Mouse (Mus musculus) kidney, adult 2 months (tissue): ENCODE data around the gene Fam120a. TPM values are rescaled to one million over a fixed set of nuclear protein-coding genes. Genes with fewer than 3 reads are reported as not detected.

ENCODE experiments used
- DNase-seq: peaks from one replicate; pipeline ENCODE4 v3.0.0; 2021
- H3K27ac ChIP-seq: fragments of 200-500 bp; 2 replicates; pipeline ENCODE4 v1.5.1; 2012; ENCODE audit warnings: low read depth, low read length, control low read depth, inconsistent platforms; ENCODE audit not compliant: insufficient read depth
- H3K27me3 ChIP-seq: fragments of 200-500 bp; replicated peaks from 2 replicates; pipeline ENCODE4 v1.6.1; 2012; ENCODE audit warnings: mild to moderate bottlenecking, moderate library complexity, low read length, inconsistent platforms; ENCODE audit not compliant: control insufficient read depth, insufficient read depth
- H3K36me3 ChIP-seq: fragments of 200-500 bp; 2 replicates; pipeline ENCODE4 v1.6.1; 2012; ENCODE audit warnings: mild to moderate bottlenecking, moderate library complexity, low read length, inconsistent platforms; ENCODE audit not compliant: control insufficient read depth, insufficient read depth
- H3K4me1 ChIP-seq: fragments of 200-500 bp; 2 replicates; pipeline ENCODE4 v1.6.1; 2011; ENCODE audit warnings: low read length; ENCODE audit not compliant: control insufficient read depth, insufficient read depth
- H3K4me3 ChIP-seq: fragments of 200-500 bp; 2 replicates; pipeline ENCODE4 v1.5.1; 2011; ENCODE audit warnings: mild to moderate bottlenecking, low read depth, low read length, control low read depth; ENCODE audit not compliant: insufficient read depth
- CTCF ChIP-seq: fragments of 200-500 bp; conservative IDR thresholded peaks from 2 replicates; pipeline ENCODE4 v1.5.1; 2011; ENCODE audit warnings: low read depth, mild to moderate bottlenecking, control low read depth, low read length, moderate library complexity, mixed read lengths; ENCODE audit not compliant: insufficient read depth, insufficient read length
- POLR2A ChIP-seq: fragments of 200-500 bp; IDR thresholded peaks from one replicate; pipeline ENCODE4 v1.6.1; 2011; ENCODE audit warnings: low read depth, low read length, control low read depth
- WGBS: fragments of 180-500 bp; shearing (Covaris S2); methylation state at CpG from one replicate; pipeline ENCODE4 v1.1.7; 2018; 5-methylcytosine and 5-hydroxymethylcytosine counted together
- polyA plus RNA-seq: library from polyadenylated mRNA; depleted of rRNA; stranded (reverse); fragments of >200 nt; gene quantifications from 2 replicates; pipeline ENCODE4 v1.2.3, GENCODE M21; 2012

The Fam120a gene
- polyA plus RNA-seq, 1 experiment = 67.8 TPM

DNA sequence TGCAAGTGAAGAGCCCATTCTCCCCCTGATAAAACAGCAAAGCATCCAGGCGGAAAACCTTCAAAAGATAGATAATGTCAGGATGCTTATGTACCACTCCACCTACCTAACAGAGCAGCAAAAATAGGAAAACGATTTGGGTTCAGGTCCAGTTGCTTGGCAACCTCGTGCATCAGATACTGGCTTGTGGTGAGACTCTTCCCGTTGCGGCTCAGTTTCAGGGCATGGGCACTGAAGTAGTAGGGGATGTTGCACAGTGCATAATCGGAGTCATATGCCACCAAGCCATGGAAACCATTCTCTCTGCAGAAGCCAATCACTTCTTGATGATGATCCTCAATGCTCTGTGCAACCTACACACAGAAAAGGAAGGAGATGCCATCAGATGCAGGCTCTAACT lies 18.9 kb downstream of the Fam120a start:
- Histone ChIP-seq H3K4me3 (no peak overlapping the region), H3K27me3 (no peaks in the 10 kb centered on the region), H3K4me1 (no peaks in the 10 kb centered on the region; the same call in 1 of the 2 replicates), H3K27ac (no peak overlapping the region), H3K36me3 (peaks cover 4% of the 10 kb centered on the region)
- WGBS = 82% methylated on average over 6 of the region's 6 CpGs
- no peak for TF ChIP-seq POLR2A
- no peak for TF ChIP-seq CTCF
- DNase-seq = no peak

DNA sequence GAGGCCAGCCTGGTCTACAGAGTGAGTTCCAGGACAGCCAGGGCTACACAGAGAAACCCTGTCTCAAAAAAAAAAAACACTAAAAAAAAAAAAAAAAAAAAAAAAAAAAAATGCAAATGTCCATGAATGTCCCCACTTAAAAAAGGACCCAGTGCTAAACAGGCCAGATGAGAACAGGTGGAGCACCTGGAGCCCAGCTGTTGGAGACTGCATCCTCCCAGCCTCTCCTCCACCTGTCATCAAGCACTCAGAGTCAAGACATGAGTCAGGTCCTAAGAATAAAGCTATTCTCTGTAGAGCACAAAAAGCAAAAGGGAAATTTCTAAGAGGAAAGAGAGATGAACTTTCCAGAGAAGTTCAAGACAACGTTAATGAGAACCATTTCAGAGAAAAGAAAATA lies 23.2 kb downstream of the Fam120a start:
- TF ChIP-seq CTCF = no peak
- TF ChIP-seq POLR2A = no peak
- H3K27ac ChIP-seq = no peak overlapping the region
- no peak overlapping the region for H3K4me3 ChIP-seq
- peaks cover 4% of the 10 kb centered on the region for H3K36me3 ChIP-seq
- H3K27me3 ChIP-seq = no peaks in the 10 kb centered on the region
- no peak for DNase-seq
- WGBS = 46% methylated on average over 1 of the region's 1 CpGs
- no peaks in the 10 kb centered on the region; the same call in 1 of the 2 replicates for H3K4me1 ChIP-seq

DNA sequence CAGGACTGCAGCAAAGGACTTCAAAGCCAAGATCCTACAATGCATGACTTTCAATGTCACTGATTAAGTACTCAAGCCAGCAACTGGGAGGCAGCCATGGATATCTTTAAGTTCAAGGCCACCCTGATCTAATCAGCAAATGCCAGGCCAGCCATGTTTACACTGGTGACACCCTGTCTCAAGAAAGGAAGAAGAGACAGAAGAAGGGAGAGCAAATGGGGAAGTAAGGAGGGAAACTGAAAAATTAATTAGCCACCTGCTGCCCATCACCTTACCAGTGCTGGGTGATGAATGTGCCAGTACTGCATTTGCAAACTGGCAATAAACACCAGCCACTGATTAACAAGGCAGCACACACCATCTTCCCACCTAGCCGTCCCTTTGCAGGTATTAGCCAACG lies 25.3 kb downstream of the Fam120a start:
- no peak for DNase-seq
- no peaks in the 10 kb centered on the region; the same call in 1 of the 2 replicates for H3K36me3 ChIP-seq

DNA sequence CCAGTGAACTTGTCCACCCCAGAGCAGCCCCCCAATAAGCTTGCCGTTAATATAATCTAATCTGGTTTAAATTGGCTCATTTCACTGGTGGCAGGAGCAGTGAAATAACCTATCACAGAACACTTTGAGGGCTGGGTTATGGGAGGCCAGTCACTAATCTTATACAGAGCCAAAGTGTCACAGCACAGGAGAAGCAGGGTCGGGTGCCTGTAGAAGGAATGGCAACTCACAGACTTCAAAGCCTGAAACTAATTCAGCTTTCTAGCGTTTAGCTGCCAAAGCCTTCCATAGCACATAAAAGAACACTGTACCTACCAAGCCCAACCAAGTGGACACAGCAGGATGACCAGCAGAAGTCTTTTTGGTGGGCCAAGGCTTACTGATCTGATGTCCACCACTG lies 26.0 kb downstream of the Fam120a start:
- no peak overlapping the region for H3K27ac ChIP-seq
- TF ChIP-seq POLR2A (no peak), CTCF (no peak)
- H3K27me3 ChIP-seq = no peaks in the 10 kb centered on the region
- H3K36me3 ChIP-seq = no peaks in the 10 kb centered on the region; the same call in 1 of the 2 replicates
- DNase-seq = no peak
- no peaks in the 10 kb centered on the region; the same call in 1 of the 2 replicates for H3K4me1 ChIP-seq
- H3K4me3 ChIP-seq = no peak overlapping the region
- WGBS = 45% methylated on average over 3 of the region's 3 CpGs

More for the DNA sequence above, 25.3 kb downstream of the Fam120a start:
- TF ChIP-seq CTCF (no peak), POLR2A (no peak)
- H3K4me3 ChIP-seq = no peak overlapping the region
- H3K27ac ChIP-seq = no peak overlapping the region
- H3K4me1 ChIP-seq = no peaks in the 10 kb centered on the region; the same call in 1 of the 2 replicates
- WGBS = 51% methylated on average over 2 of the region's 2 CpGs
- H3K27me3 ChIP-seq = no peaks in the 10 kb centered on the region

DNA sequence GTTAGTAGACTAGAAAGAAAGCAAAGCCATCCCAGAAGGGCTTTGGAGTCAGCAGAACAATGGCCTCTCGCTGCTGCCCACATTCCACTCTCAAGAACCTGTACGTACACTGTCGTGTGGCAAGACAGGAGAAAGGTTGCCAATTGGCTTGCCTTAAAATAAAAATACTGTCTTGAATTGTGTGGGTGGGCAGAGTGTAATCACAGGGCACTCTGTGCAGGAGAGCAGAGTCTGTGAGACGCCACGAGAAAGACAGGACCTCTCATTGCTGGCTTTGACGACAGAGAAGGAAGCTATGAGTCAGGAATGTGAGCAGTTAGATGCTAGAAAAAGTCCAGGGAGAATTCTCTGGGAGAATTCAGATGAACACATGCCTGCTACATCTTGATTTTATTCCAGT lies 33.2 kb downstream of the Fam120a start:
- H3K27ac ChIP-seq = no peak overlapping the region
- DNase-seq = no peak
- no peaks in the 10 kb centered on the region for H3K27me3 ChIP-seq
- TF ChIP-seq POLR2A (no peak), CTCF (no peak)
- no peak overlapping the region for H3K4me3 ChIP-seq
- WGBS = 52% methylated on average over 6 of the region's 6 CpGs
- H3K4me1 ChIP-seq = no peaks in the 10 kb centered on the region
- no peaks in the 10 kb centered on the region for H3K36me3 ChIP-seq

DNA sequence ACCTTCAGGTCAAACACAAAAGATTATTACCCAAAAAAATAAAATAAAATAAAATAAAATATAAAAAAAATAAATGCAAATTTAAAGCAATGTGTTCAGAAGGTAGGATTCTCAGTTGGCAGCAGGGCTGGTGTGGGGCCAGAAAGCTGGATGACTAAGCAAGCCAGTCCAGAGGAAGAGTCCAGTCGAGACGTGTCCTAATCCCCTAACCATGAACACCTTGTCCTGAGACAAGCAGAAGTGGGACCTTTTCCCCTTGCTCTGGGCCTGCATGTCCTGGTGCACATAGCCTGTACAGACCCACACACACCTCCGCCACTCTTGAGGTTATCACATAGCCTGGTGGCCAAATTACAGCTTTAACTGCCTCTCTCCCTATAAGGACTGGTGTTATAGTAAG lies 35.1 kb downstream of the Fam120a start:
- 79% methylated on average over 3 of the region's 3 CpGs for WGBS
- Histone ChIP-seq H3K27me3 (no peaks in the 10 kb centered on the region), H3K4me1 (no peaks in the 10 kb centered on the region), H3K4me3 (no peak overlapping the region), H3K27ac (no peak overlapping the region), H3K36me3 (no peaks in the 10 kb centered on the region)
- TF ChIP-seq POLR2A (no peak), CTCF (no peak)
- peak; percentile 17 for DNase-seq

DNA sequence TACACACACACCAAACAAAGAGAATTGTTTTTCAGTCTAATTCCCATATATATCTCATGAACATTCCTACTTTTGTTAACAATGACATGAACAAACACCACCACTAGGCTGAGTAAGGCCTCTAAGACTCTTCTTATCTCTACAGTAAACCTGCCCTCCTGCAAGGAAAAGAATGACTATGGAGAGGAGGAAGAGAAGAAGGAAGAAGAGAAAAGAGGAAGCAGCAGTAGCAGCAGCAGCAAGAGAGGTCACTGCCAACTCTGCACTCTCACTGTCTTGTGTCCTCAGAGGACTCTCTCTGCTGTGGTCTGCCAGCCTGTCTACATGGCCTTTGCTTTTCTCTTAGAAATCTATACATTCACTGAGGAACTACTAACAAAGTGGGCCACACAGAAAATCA lies 36.1 kb downstream of the Fam120a start:
- TF ChIP-seq POLR2A (no peak), CTCF (no peak)
- H3K4me1 ChIP-seq = no peaks in the 10 kb centered on the region
- H3K4me3 ChIP-seq = no peak overlapping the region
- DNase-seq = no peak
- H3K27me3 ChIP-seq = no peaks in the 10 kb centered on the region
- no peaks in the 10 kb centered on the region for H3K36me3 ChIP-seq
- H3K27ac ChIP-seq = no peak overlapping the region
